Mouse (Mus musculus) liver, embryonic 14.5 days (tissue): ENCODE measurements around the gene Nab1. TPM values are rescaled to one million over a fixed set of nuclear protein-coding genes. Genes with fewer than 3 reads are reported as not detected.

Experiments
- ATAC-seq: fragments of 200-750 bp; cut with Nextera tagmentation; 2 replicates; pipeline ENCODE4 v1.8.0; 2017; ENCODE audit warnings: moderate number of reproducible peaks, mild to moderate bottlenecking, moderate library complexity; ENCODE audit not compliant: insufficient read depth
- DNase-seq, 3 experiments: peaks; one replicate each; pipeline ENCODE4 v3.0.0-alpha.2; 2012 to 2013; ENCODE audit warnings: low read depth in 3 of 3, low spot score in 3 of 3
- H3K27ac ChIP-seq: fragments of 300-500 bp; sonication (generic); 2 replicates; pipeline ENCODE4 v1.5.1; 2014; ENCODE audit warnings: moderate library complexity, mild to moderate bottlenecking, control low read depth, inconsistent platforms
- H3K27me3 ChIP-seq: fragments of 300-500 bp; sonication (generic); 2 replicates; pipeline ENCODE4 v1.6.1; 2014; ENCODE audit warnings: mild to moderate bottlenecking, low read length, moderate library complexity; ENCODE audit not compliant: control insufficient read depth, insufficient read depth
- H3K36me3 ChIP-seq: fragments of 300-500 bp; sonication (generic); replicated peaks from 2 replicates; pipeline ENCODE4 v1.6.1; 2014; ENCODE audit warnings: low read depth; ENCODE audit not compliant: control insufficient read depth, insufficient read depth
- H3K4me1 ChIP-seq, 2 experiments: fragments of 200-500 bp in 1 of 2; fragments of 300-500 bp in 1 of 2; sonication (generic) in 1 of 2; replicated peaks; 2 replicates each; pipeline ENCODE4 v1.6.1; 2012 to 2014; ENCODE audit warnings: antibody characterized with exemption in 1 of 2, inconsistent platforms in 1 of 2, low read length in 1 of 2; ENCODE audit not compliant: control insufficient read depth in 2 of 2, insufficient read depth in 2 of 2
- H3K4me2 ChIP-seq: fragments of 300-500 bp; sonication (generic); 2 replicates; pipeline ENCODE4 v1.6.1; 2014; ENCODE audit warnings: low read depth, mild to moderate bottlenecking, control low read depth, moderate library complexity
- H3K4me3 ChIP-seq, 2 experiments: fragments of 200-500 bp in 1 of 2; fragments of 300-500 bp in 1 of 2; sonication (generic) in 1 of 2; 2 replicates each; pipeline ENCODE4 v1.5.1; 2012 to 2014; ENCODE audit warnings: low read depth in 2 of 2, low read length in 2 of 2, mild to moderate bottlenecking in 2 of 2, control low read depth in 1 of 2, inconsistent platforms in 1 of 2, moderate library complexity in 1 of 2; ENCODE audit not compliant: insufficient read depth in 1 of 2
- H3K9ac ChIP-seq: fragments of 300-500 bp; sonication (generic); replicated peaks from 2 replicates; pipeline ENCODE4 v1.6.1; 2014; ENCODE audit warnings: mild to moderate bottlenecking, control low read depth, moderate library complexity
- H3K9me3 ChIP-seq: fragments of 300-500 bp; sonication (generic); 2 replicates; pipeline ENCODE4 v1.6.1; 2016; ENCODE audit warnings: low read length, mixed read lengths; ENCODE audit not compliant: control insufficient read depth
- CTCF ChIP-seq: IDR thresholded peaks from 2 replicates; pipeline ENCODE4 v1.5.1; 2016; ENCODE audit warnings: antibody characterized with exemption, low read depth, control low read depth
- EP300 ChIP-seq: IDR thresholded peaks from 2 replicates; pipeline ENCODE4 v1.6.1; 2016; ENCODE audit warnings: antibody characterized with exemption, low read depth
- WGBS: fragments of 180-500 bp; shearing (Covaris S2); extraction: QIAGEN DNeasy Blood & Tissue Kit; methylation state at CpG from one replicate; pipeline ENCODE4 v1.1.7; 2014; ENCODE audit not compliant: insufficient replicate concordance; 5-methylcytosine and 5-hydroxymethylcytosine counted together
- polyA plus RNA-seq, 2 experiments: library from polyadenylated mRNA; depleted of rRNA in 1 of 2; stranded (reverse) in 1 of 2; unstranded in 1 of 2; fragments of >200 nt; fragmentation: Nextera tagmentation in 1 of 2; extraction: Ambion mirVana in 1 of 2; gene quantifications; 2 replicates each; pipeline versions ENCODE4 v1.2.1 to v1.2.3; 2012 to 2014

The Nab1 gene
- polyA plus RNA-seq, 2 experiments: 7.3 to 9.0 TPM

- H3K36me3 ChIP-seq: no peaks in the 10 kb centered on the region
- H3K4me1 ChIP-seq: no peaks in the 10 kb centered on the region
- ATAC-seq (no peak), DNase-seq (no peak)
- no peak overlapping the region for H3K4me3 ChIP-seq
- H3K27me3 ChIP-seq: no peaks in the 10 kb centered on the region
- H3K9me3 ChIP-seq: no peaks in the 10 kb centered on the region
- no peak overlapping the region for H3K27ac ChIP-seq
- H3K4me2 ChIP-seq: no peak overlapping the region
- no peak overlapping the region for H3K9ac ChIP-seq
- 43% methylated on average over 2 of the region's 2 CpGs for WGBS
- no peak for TF ChIP-seq CTCF
- TF ChIP-seq EP300: no peak
Measured at GRCm38 (mm10) chr1:52527656-52528055, 27.2 kb upstream of the Nab1 start.

GRCm38 (mm10) chr1:52527252-52527651, 26.8 kb upstream of the Nab1 start:
- DNase-seq (no peak), ATAC-seq (no peak)
- Histone ChIP-seq H3K27ac (no peak overlapping the region), H3K4me2 (no peak overlapping the region), H3K27me3 (no peaks in the 10 kb centered on the region), H3K9me3 (no peaks in the 10 kb centered on the region), H3K4me1 (no peaks in the 10 kb centered on the region), H3K36me3 (no peaks in the 10 kb centered on the region), H3K4me3 (no peak overlapping the region), H3K9ac (no peak overlapping the region)
- 51% methylated on average over 2 of the region's 2 CpGs for WGBS
- TF ChIP-seq EP300 (no peak), CTCF (no peak)

DNA sequence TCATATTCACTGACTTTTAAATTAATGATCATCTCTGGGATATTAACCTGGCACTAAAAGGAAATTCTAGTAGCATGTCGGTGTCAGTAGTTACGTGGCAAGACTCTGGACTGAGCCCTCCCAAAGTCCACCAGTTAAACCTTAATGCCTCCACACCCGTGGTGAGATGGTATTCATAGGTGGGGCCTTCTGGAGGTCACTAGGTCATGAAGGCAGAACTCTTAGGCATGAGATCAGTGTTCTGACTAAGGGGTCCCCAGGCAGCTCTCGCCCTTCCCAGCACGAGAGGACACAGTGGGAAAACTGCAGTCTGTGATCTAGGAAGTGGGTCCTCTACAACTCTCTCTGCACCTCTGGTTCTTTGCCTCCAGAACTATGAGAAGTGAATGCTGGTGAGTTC, 24.2 kb upstream of the Nab1 start:
- DNase-seq (no peak), ATAC-seq (no peak)
- no peak overlapping the region for H3K4me2 ChIP-seq
- no peaks in the 10 kb centered on the region for H3K36me3 ChIP-seq
- no peaks in the 10 kb centered on the region for H3K9me3 ChIP-seq
- no peaks in the 10 kb centered on the region for H3K4me1 ChIP-seq
- WGBS: 70% methylated on average over 5 of the region's 5 CpGs
- no peak overlapping the region for H3K27ac ChIP-seq
- TF ChIP-seq CTCF: no peak
- TF ChIP-seq EP300: no peak
- H3K27me3 ChIP-seq: no peaks in the 10 kb centered on the region
- no peak overlapping the region for H3K9ac ChIP-seq
- H3K4me3 ChIP-seq: no peak overlapping the region

- ATAC-seq: no peak
Measured at GRCm38 (mm10) chr1:52524150-52524549, 23.7 kb upstream of the Nab1 start.

GRCm38 (mm10) chr1:52521436-52521993, 21.0 kb upstream of the Nab1 start:
- H3K9ac ChIP-seq: no peak overlapping the region
- no peaks in the 10 kb centered on the region for H3K9me3 ChIP-seq
- no peak overlapping the region for H3K4me2 ChIP-seq
- DNase-seq: no peak
- no peaks in the 10 kb centered on the region for H3K36me3 ChIP-seq
- H3K27me3 ChIP-seq: no peaks in the 10 kb centered on the region
- no peak for ATAC-seq
- TF ChIP-seq CTCF: no peak
- no peak for TF ChIP-seq EP300
- WGBS: 53% methylated on average over 8 of the region's 8 CpGs
- H3K4me1 ChIP-seq: no peaks in the 10 kb centered on the region
- no peak overlapping the region for H3K27ac ChIP-seq
- no peak overlapping the region for H3K4me3 ChIP-seq

More at GRCm38 (mm10) chr1:52524150-52524549, 23.7 kb upstream of the Nab1 start:
- Histone ChIP-seq H3K4me2 (no peak overlapping the region), H3K4me3 (no peak overlapping the region), H3K9me3 (no peaks in the 10 kb centered on the region), H3K27me3 (no peaks in the 10 kb centered on the region), H3K27ac (no peak overlapping the region), H3K36me3 (no peaks in the 10 kb centered on the region), H3K9ac (no peak overlapping the region), H3K4me1 (no peaks in the 10 kb centered on the region)
- 61% methylated on average over 7 of the region's 7 CpGs for WGBS
- no peak for DNase-seq
- no peak for TF ChIP-seq CTCF
- no peak for TF ChIP-seq EP300
